Mouse (Mus musculus): ENCODE measurements around the gene Abca7. TPM values are rescaled to one million over a fixed set of nuclear protein-coding genes. Genes with fewer than 3 reads are reported as not detected.

Gene Abca7
- polyA plus RNA-seq, 1 experiment from 2014 or later = 3.0 TPM

- Histone ChIP-seq H3K9ac (no peak overlapping the region), H3K27ac (no peak overlapping the region), H3K36me3 (no peaks in the 10 kb centered on the region), H3K9me3 (no peaks in the 10 kb centered on the region), H3K4me3 (replicated peaks) (no peak overlapping the region), H3K4me2 (replicated peaks) (0 out of 2 replicates have a peak overlapping the region, but pooled peaks have one; percentile 9), H3K27me3 (replicated peaks) (peaks cover 2% of the 10 kb centered on the region; the same call in 1 of the 2 replicates), H3K4me1 (replicated peaks) (peaks cover 17% of the 10 kb centered on the region)
- ATAC-seq = no peak
- 41% methylated on average over 21 of the region's 21 CpGs for WGBS
Observed at GRCm38 (mm10) chr10:80002829-80003228, 6.5 kb downstream of the Abca7 start.

DNA sequence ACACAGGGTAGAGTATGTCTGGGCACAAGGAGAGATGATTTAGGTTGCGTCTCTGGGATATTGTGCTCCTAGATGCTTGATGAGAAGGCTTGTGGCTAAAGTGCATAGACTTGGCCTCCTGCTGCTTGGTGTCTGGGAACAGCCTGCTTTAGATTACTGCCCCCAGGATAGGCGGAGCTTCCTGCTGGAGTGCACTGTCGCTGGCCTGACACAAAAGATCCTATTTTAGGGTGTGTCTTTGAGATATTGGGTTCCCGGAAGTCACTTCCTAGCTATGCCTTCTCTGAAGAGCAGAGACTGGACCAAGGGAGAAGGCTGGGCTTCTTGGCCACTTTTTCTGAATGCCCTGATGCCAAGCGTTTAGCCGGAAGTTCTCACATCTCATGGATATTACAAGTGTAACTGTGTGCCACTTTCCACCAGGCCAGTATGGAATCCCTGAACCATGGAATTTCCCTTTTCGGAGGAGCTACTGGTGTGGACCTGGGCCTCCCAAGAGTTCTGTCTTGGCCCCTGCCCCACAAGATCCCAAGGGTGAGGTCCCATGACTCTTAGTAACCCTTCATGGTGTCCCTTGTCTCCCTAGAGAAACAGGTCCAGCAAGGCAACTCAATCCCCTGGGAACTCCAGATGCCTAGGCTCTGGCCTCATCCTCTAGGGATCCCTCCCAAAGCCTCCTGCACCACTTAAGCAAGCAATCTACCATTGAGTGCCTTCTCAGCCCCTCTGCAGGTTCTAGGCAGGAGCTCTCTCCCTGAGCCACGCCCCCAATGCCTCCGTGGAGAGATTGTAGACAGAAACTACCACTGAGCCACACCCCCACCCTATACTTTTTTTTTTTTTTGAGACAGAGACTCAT, 7.3 kb downstream of the Abca7 start:
- Histone ChIP-seq H3K27ac (no peak overlapping the region), H3K4me1 (replicated peaks) (peaks cover 12% of the 10 kb centered on the region), H3K27me3 (replicated peaks) (no peaks in the 10 kb centered on the region; the same call in 1 of the 2 replicates), H3K4me2 (replicated peaks) (0 out of 2 replicates have a peak overlapping the region, but pooled peaks have one; percentile 9), H3K9ac (no peak overlapping the region), H3K36me3 (no peaks in the 10 kb centered on the region), H3K4me3 (replicated peaks) (no peak overlapping the region), H3K9me3 (no peaks in the 10 kb centered on the region)
- 55% methylated on average over 9 of the region's 9 CpGs for WGBS
- peak; percentile 58 for ATAC-seq

DNA sequence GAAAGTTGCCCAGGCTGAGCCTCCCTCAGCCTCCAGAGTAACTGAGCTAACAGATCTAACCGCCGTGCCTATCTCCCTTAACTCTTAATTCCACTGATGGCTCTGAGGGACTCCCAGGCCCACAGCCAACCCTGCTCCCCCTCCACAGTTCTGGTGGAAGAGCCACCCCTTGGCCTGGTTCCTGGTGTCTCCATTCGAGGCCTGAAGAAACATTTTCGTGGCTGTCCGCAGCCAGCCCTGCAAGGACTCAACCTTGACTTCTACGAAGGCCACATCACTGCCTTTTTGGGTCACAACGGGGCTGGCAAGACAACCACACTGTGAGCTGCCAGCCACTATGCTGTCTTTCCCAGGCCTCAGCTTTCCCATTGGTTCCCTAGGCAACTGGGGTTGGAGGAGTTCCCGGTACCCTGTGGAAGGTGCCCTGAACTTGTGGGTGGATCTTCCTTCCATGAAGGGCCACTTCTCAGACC, 8.0 kb downstream of the Abca7 start:
- WGBS = 85% methylated on average over 8 of the region's 8 CpGs
- no peak overlapping the region for H3K27ac ChIP-seq
- no peaks in the 10 kb centered on the region; the same call in 1 of the 2 replicates for H3K27me3 ChIP-seq (replicated peaks)
- no peak overlapping the region for H3K9ac ChIP-seq
- H3K9me3 ChIP-seq = no peaks in the 10 kb centered on the region
- H3K4me2 ChIP-seq (replicated peaks) = no peak overlapping the region
- H3K36me3 ChIP-seq = no peaks in the 10 kb centered on the region
- H3K4me1 ChIP-seq (replicated peaks) = peaks cover 12% of the 10 kb centered on the region
- no peak; the same call in 1 of the 2 replicates for ATAC-seq
- H3K4me3 ChIP-seq (replicated peaks) = no peak overlapping the region

DNA sequence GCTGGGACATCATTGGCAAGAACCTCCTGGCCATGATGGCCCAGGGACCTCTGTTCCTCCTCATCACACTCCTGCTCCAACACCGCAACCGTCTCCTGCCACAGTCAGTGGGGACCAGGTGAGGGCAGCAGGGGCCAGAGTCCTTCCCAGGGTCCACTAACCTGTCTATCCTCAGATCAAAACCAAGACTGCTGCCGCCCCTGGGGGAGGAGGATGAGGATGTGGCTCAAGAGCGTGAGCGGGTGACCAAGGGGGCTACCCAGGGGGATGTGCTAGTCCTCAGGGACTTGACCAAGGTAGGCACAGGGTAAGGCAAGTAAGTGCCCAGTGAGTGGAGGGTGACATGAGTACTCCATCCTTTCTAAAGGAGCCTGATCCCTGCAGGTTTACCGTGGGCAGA, 15.4 kb downstream of the Abca7 start:
- H3K4me2 ChIP-seq (replicated peaks) = no peak overlapping the region
- peaks cover 4% of the 10 kb centered on the region; the same call in 1 of the 2 replicates for H3K4me1 ChIP-seq (replicated peaks)
- H3K27me3 ChIP-seq (replicated peaks) = peaks cover 28% of the 10 kb centered on the region
- ATAC-seq = no peak
- H3K4me3 ChIP-seq (replicated peaks) = no peak overlapping the region
- no peak overlapping the region for H3K27ac ChIP-seq
- H3K36me3 ChIP-seq = peaks cover 13% of the 10 kb centered on the region
- H3K9me3 ChIP-seq = no peaks in the 10 kb centered on the region
- WGBS = 85% methylated on average over 6 of the region's 6 CpGs
- H3K9ac ChIP-seq = no peak overlapping the region

- Histone ChIP-seq H3K27ac (no peak overlapping the region), H3K36me3 (peaks cover 13% of the 10 kb centered on the region), H3K4me1 (replicated peaks) (peaks cover 6% of the 10 kb centered on the region), H3K27me3 (replicated peaks) (peaks cover 28% of the 10 kb centered on the region), H3K4me2 (replicated peaks) (no peak overlapping the region), H3K9me3 (no peaks in the 10 kb centered on the region), H3K9ac (no peak overlapping the region), H3K4me3 (replicated peaks) (no peak overlapping the region)
- no peak for ATAC-seq
- WGBS = 47% methylated on average over 25 of the region's 25 CpGs
Observed at GRCm38 (mm10) chr10:80013609-80014008, 17.3 kb downstream of the Abca7 start.

GRCm38 (mm10) chr10:80014484-80015290, 18.4 kb downstream of the Abca7 start:
- Histone ChIP-seq H3K4me2 (replicated peaks) (peak overlapping the region; percentile 6; the same call in 1 of the 2 replicates), H3K27me3 (replicated peaks) (peaks cover 28% of the 10 kb centered on the region), H3K9ac (peak overlapping the region; percentile 28; the same call in 1 of the 2 replicates), H3K4me3 (replicated peaks) (no peak overlapping the region), H3K36me3 (peaks cover 11% of the 10 kb centered on the region), H3K27ac (no peak overlapping the region), H3K9me3 (no peaks in the 10 kb centered on the region), H3K4me1 (replicated peaks) (peaks cover 17% of the 10 kb centered on the region)
- peak; percentile 52 for ATAC-seq
- 29% methylated on average over 28 of the region's 28 CpGs for WGBS

DNA sequence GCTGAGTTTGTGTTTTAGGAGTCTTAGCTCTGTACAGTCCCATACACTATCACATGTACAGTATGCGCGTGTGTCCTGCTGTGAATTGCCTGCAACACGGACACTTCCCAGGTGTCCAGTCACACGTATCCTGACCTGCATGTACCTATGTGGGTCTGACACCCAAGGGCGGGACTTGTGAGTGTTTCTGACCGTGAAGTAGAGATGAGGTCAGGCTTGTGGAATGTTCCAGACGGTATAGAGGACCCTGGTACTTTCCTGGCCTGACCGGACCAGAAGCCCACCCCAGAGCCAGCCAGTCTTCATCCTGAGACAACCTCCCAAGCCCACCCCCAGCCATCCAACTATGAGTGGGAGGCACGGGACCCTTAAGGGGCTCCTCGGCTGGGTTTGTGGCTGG, 19.3 kb downstream of the Abca7 start:
- no peak for ATAC-seq
- Histone ChIP-seq H3K36me3 (0 out of 2 replicates have a peak, but pooled peaks cover 4% of the 10 kb centered on the region), H3K9me3 (no peaks in the 10 kb centered on the region), H3K27ac (no peak overlapping the region), H3K27me3 (replicated peaks) (peaks cover 28% of the 10 kb centered on the region), H3K9ac (no peak overlapping the region), H3K4me2 (replicated peaks) (no peak overlapping the region), H3K4me1 (replicated peaks) (peaks cover 18% of the 10 kb centered on the region), H3K4me3 (replicated peaks) (no peak overlapping the region)
- WGBS = 80% methylated on average over 10 of the region's 10 CpGs

DNA sequence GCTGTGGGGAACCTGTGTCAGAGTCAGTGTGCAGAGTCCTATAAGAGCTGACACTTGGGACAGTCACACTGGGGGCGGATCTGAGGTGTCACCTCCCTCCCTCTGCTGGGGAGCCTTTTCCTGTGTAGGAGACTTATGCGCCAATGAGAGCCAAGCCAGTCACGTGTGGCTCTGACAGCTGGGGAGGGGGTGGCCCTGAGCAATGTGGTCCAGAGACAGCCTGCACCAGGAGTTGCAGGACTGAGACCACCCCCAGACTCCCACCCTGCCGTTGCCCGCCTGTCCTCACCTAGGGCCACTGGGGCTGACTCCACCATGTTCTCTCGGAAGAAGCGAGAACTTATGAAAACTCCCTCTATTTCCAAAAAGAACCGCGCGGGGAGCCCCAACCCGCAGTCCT, 20.2 kb downstream of the Abca7 start, which contains the start of gene Arhgap45:
Gene Arhgap45, plus strand, starts transcription at position 143 of the 400 bp plus-strand sequence.
- Histone ChIP-seq H3K4me1 (replicated peaks) (peaks cover 18% of the 10 kb centered on the region), H3K9ac (no peak within 1 kb of the TSS), H3K4me3 (replicated peaks) (peak within 1 kb of the TSS; percentile 12; the same call in 1 of the 2 replicates), H3K27me3 (replicated peaks) (peaks cover 28% of the 10 kb centered on the region), H3K9me3 (no peaks in the 10 kb centered on the region), H3K27ac (no peak within 1 kb of the TSS), H3K4me2 (replicated peaks) (no peak within 1 kb of the TSS), H3K36me3 (no peaks in the 10 kb centered on the region)
- no peak for ATAC-seq
- WGBS = 66% methylated on average over 11 of the region's 11 CpGs

DNA sequence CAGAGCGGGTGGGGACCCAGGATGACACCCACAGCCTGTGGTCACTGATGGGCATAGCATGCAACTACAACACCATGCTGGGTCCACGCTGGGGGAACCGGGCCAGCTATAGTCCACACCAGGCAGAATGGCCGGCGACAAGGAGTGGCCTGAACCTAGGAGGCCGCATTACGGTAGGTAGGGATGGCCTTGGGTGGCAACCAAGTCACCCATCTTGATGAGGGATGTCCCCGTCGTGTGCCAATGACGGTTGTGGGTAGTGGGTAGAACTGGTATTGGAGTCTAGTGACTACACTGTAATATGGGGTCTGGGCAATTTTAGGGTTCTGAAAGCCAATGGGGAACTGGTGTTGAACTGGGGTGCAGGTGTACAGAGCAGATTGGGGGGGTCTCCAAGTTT, 20.6 kb downstream of the Abca7 start:
- Histone ChIP-seq H3K36me3 (no peaks in the 10 kb centered on the region), H3K27ac (no peak overlapping the region), H3K4me3 (replicated peaks) (peak overlapping the region; percentile 12; the same call in 1 of the 2 replicates), H3K9me3 (no peaks in the 10 kb centered on the region), H3K4me1 (replicated peaks) (peaks cover 18% of the 10 kb centered on the region), H3K27me3 (replicated peaks) (peaks cover 28% of the 10 kb centered on the region), H3K9ac (no peak overlapping the region), H3K4me2 (replicated peaks) (no peak overlapping the region)
- no peak for ATAC-seq
- 84% methylated on average over 10 of the region's 10 CpGs for WGBS

GRCm38 (mm10) chr10:80017361-80017760, 21.1 kb downstream of the Abca7 start:
- Histone ChIP-seq H3K36me3 (no peaks in the 10 kb centered on the region), H3K27me3 (replicated peaks) (peaks cover 28% of the 10 kb centered on the region), H3K27ac (no peak overlapping the region), H3K4me1 (replicated peaks) (peaks cover 18% of the 10 kb centered on the region), H3K9me3 (no peaks in the 10 kb centered on the region), H3K4me2 (replicated peaks) (no peak overlapping the region), H3K4me3 (replicated peaks) (no peak overlapping the region), H3K9ac (no peak overlapping the region)
- 57% methylated on average over 3 of the region's 3 CpGs for WGBS
- no peak for ATAC-seq

- H3K4me2 ChIP-seq (replicated peaks) = no peak overlapping the region; the same call in 1 of the 2 replicates
Observed at GRCm38 (mm10) chr10:80017771-80018170, 21.5 kb downstream of the Abca7 start.

More at GRCm38 (mm10) chr10:80017771-80018170, 21.5 kb downstream of the Abca7 start:
- WGBS = 81% methylated on average over 14 of the region's 14 CpGs
- Histone ChIP-seq H3K4me1 (replicated peaks) (peaks cover 18% of the 10 kb centered on the region), H3K4me3 (replicated peaks) (no peak overlapping the region), H3K9ac (no peak overlapping the region), H3K9me3 (no peaks in the 10 kb centered on the region), H3K27me3 (replicated peaks) (peaks cover 27% of the 10 kb centered on the region), H3K36me3 (no peaks in the 10 kb centered on the region), H3K27ac (0 out of 2 replicates have a peak overlapping the region, but pooled peaks have one; percentile 13)
- no peak for ATAC-seq

Measured in intestine, embryonic 15.5 days (tissue).